Mouse (Mus musculus): ENCODE results near the gene Enthd1. TPM values are rescaled to one million over a fixed set of nuclear protein-coding genes. Genes with fewer than 3 reads are reported as not detected.

The Enthd1 gene
- total and polyA plus RNA-seq, 2 experiments from 2014 or later, result not detected

- no peak overlapping the region for H3K9ac ChIP-seq (replicated peaks; ENCODE audit: low read length, poor library complexity, severe bottlenecking)
- H3K27me3 ChIP-seq (ENCODE audit: insufficient read depth, low read length), result no peaks in the 10 kb centered on the region
- no peak overlapping the region for H3K4me2 ChIP-seq (ENCODE audit: low read depth, low read length, poor library complexity, severe bottlenecking)
- peak; percentile 63 for TF ChIP-seq CTCF (IDR thresholded peaks at IDR 0.05)
- WGBS, result 78% methylated on average over 4 of the region's 4 CpGs
- H3K9me3 ChIP-seq (ENCODE audit: low read length), result no peaks in the 10 kb centered on the region
- no peaks in the 10 kb centered on the region for H3K4me1 ChIP-seq (ENCODE audit: insufficient read depth, low read length)
- H3K4me3 ChIP-seq (ENCODE audit: low read depth, low read length), result no peak overlapping the region
- no peaks in the 10 kb centered on the region for H3K36me3 ChIP-seq (ENCODE audit: insufficient read depth, low read length)
- DNase-seq (ENCODE audit: low spot score) (peak; percentile 32), ATAC-seq (ENCODE audit: low FRiP score) (no peak)
- H3K27ac ChIP-seq (ENCODE audit: low read depth, low read length), result no peak overlapping the region
Measured at GRCm38 (mm10) chr15:80557745-80558144, 7.2 kb downstream of the Enthd1 start.

GRCm38 (mm10) chr15:80556021-80556420 is 8.9 kb downstream of the Enthd1 start:
- 78% methylated on average over 2 of the region's 2 CpGs for WGBS
- no peak overlapping the region for H3K4me3 ChIP-seq (ENCODE audit: low read depth, low read length)
- H3K4me1 ChIP-seq (ENCODE audit: insufficient read depth, low read length), result no peaks in the 10 kb centered on the region
- DNase-seq (ENCODE audit: low spot score) (no peak), ATAC-seq (ENCODE audit: low FRiP score) (no peak)
- no peaks in the 10 kb centered on the region for H3K27me3 ChIP-seq (ENCODE audit: insufficient read depth, low read length)
- H3K36me3 ChIP-seq (ENCODE audit: insufficient read depth, low read length), result no peaks in the 10 kb centered on the region
- TF ChIP-seq CTCF (IDR thresholded peaks at IDR 0.05), result no peak
- H3K4me2 ChIP-seq (ENCODE audit: low read depth, low read length, poor library complexity, severe bottlenecking), result no peak overlapping the region
- no peak overlapping the region for H3K9ac ChIP-seq (replicated peaks; ENCODE audit: low read length, poor library complexity, severe bottlenecking)
- H3K9me3 ChIP-seq (ENCODE audit: low read length), result no peaks in the 10 kb centered on the region
- H3K27ac ChIP-seq (ENCODE audit: low read depth, low read length), result no peak overlapping the region

- Histone ChIP-seq H3K4me2 (ENCODE audit: low read depth, low read length, poor library complexity, severe bottlenecking) (no peak overlapping the region), H3K4me3 (ENCODE audit: low read depth, low read length) (no peak overlapping the region), H3K27ac (ENCODE audit: low read depth, low read length) (no peak overlapping the region), H3K9ac (replicated peaks; ENCODE audit: low read length, poor library complexity, severe bottlenecking) (no peak overlapping the region), H3K27me3 (ENCODE audit: insufficient read depth, low read length) (no peaks in the 10 kb centered on the region), H3K4me1 (ENCODE audit: insufficient read depth, low read length) (no peaks in the 10 kb centered on the region), H3K9me3 (ENCODE audit: low read length) (no peaks in the 10 kb centered on the region), H3K36me3 (ENCODE audit: insufficient read depth, low read length) (no peaks in the 10 kb centered on the region)
- no peak for DNase-seq (ENCODE audit: low spot score)
- no peak for TF ChIP-seq CTCF (IDR thresholded peaks at IDR 0.05)
- 93% methylated on average over 6 of the region's 6 CpGs for WGBS
- ATAC-seq (ENCODE audit: low FRiP score), result no peak
Measured at GRCm38 (mm10) chr15:80554860-80555822, 9.8 kb downstream of the Enthd1 start.

DNA sequence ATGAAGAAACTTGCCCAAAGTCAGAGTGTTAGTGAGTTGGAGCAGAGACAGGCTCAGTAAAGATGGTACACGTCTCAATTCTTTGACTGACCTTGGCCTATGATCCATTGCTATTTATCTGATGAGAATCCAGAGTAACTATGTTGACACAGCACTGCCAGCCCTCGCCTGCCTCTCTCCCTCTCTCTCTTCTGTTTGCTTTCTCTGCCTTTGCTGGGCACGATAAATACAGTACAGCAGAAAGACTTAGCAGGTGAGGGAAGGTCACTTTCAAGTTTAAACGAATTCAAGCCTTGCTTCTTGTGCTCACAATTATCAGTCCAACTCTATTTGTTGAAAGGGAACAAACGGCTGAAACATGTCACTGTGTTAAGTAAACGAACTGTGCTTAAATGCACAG is 19.5 kb downstream of the Enthd1 start:
- Histone ChIP-seq H3K9me3 (ENCODE audit: low read length) (no peaks in the 10 kb centered on the region), H3K4me3 (ENCODE audit: low read depth, low read length) (no peak overlapping the region), H3K27ac (ENCODE audit: low read depth, low read length) (no peak overlapping the region), H3K9ac (replicated peaks; ENCODE audit: low read length, poor library complexity, severe bottlenecking) (no peak overlapping the region), H3K27me3 (ENCODE audit: insufficient read depth, low read length) (no peaks in the 10 kb centered on the region), H3K4me1 (ENCODE audit: insufficient read depth, low read length) (no peaks in the 10 kb centered on the region), H3K4me2 (ENCODE audit: low read depth, low read length, poor library complexity, severe bottlenecking) (no peak overlapping the region), H3K36me3 (ENCODE audit: insufficient read depth, low read length) (no peaks in the 10 kb centered on the region)
- DNase-seq (ENCODE audit: low spot score) (no peak), ATAC-seq (ENCODE audit: low FRiP score) (no peak)
- WGBS, result 67% methylated on average over 6 of the region's 6 CpGs
- no peak for TF ChIP-seq CTCF (IDR thresholded peaks at IDR 0.05)

DNA sequence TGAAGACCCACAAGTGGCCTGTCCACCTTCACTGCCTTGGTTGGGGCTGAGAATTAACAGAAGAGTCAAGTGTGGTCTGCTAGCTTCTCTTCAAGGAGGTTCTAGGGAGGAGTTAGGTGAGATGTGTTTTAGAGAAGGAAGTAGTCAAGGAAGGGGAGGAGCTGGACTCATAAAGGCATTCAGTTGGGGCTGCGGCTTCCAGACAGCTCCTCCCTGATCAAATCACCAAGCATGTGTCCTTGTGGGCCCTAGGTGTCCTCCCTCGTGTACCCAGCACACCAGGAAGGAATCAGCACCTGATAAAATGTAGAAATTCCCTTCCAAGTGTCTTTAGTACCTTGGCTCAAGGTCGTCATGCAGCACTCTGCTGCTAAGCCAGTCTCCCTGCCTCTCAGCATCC is 20.8 kb downstream of the Enthd1 start:
- 63% methylated on average over 3 of the region's 3 CpGs for WGBS
- no peaks in the 10 kb centered on the region for H3K4me1 ChIP-seq (ENCODE audit: insufficient read depth, low read length)
- no peak overlapping the region for H3K4me2 ChIP-seq (ENCODE audit: low read depth, low read length, poor library complexity, severe bottlenecking)
- H3K27me3 ChIP-seq (ENCODE audit: insufficient read depth, low read length), result no peaks in the 10 kb centered on the region
- no peak for ATAC-seq (ENCODE audit: low FRiP score)
- TF ChIP-seq CTCF (IDR thresholded peaks at IDR 0.05), result no peak
- no peak for DNase-seq (ENCODE audit: low spot score)
- no peaks in the 10 kb centered on the region for H3K9me3 ChIP-seq (ENCODE audit: low read length)
- no peak overlapping the region for H3K27ac ChIP-seq (ENCODE audit: low read depth, low read length)
- no peak overlapping the region for H3K9ac ChIP-seq (replicated peaks; ENCODE audit: low read length, poor library complexity, severe bottlenecking)
- no peaks in the 10 kb centered on the region for H3K36me3 ChIP-seq (ENCODE audit: insufficient read depth, low read length)
- no peak overlapping the region for H3K4me3 ChIP-seq (ENCODE audit: low read depth, low read length)

GRCm38 (mm10) chr15:80538671-80539340 is 26.1 kb downstream of the Enthd1 start:
- no peak for TF ChIP-seq CTCF (IDR thresholded peaks at IDR 0.05)
- Histone ChIP-seq H3K27me3 (ENCODE audit: insufficient read depth, low read length) (no peaks in the 10 kb centered on the region), H3K4me1 (ENCODE audit: insufficient read depth, low read length) (no peaks in the 10 kb centered on the region), H3K4me2 (ENCODE audit: low read depth, low read length, poor library complexity, severe bottlenecking) (no peak overlapping the region), H3K4me3 (ENCODE audit: low read depth, low read length) (no peak overlapping the region), H3K9me3 (ENCODE audit: low read length) (no peaks in the 10 kb centered on the region), H3K36me3 (ENCODE audit: insufficient read depth, low read length) (no peaks in the 10 kb centered on the region), H3K27ac (ENCODE audit: low read depth, low read length) (no peak overlapping the region), H3K9ac (replicated peaks; ENCODE audit: low read length, poor library complexity, severe bottlenecking) (no peak overlapping the region)
- 77% methylated on average over 7 of the region's 7 CpGs for WGBS
- ATAC-seq (ENCODE audit: low FRiP score) (no peak), DNase-seq (ENCODE audit: low spot score) (no peak)

All from midbrain, postnatal 0 days (tissue).